Mouse (Mus musculus) neural tube, postnatal 0 days (tissue): Measurements from ENCODE around the gene Mrpl3. TPM values are rescaled to one million over a fixed set of nuclear protein-coding genes. Genes with fewer than 3 reads are reported as not detected.

Experiments
- polyA plus RNA-seq: library from polyadenylated mRNA; unstranded; fragments of >200 nt; fragmentation: Nextera tagmentation; extraction: Ambion mirVana; gene quantifications from 2 replicates; pipeline ENCODE4 v1.2.1, GENCODE M21; 2015

Mrpl3 gene
- 93.1 and 107 TPM in 2 replicates for polyA plus RNA-seq

DNA sequence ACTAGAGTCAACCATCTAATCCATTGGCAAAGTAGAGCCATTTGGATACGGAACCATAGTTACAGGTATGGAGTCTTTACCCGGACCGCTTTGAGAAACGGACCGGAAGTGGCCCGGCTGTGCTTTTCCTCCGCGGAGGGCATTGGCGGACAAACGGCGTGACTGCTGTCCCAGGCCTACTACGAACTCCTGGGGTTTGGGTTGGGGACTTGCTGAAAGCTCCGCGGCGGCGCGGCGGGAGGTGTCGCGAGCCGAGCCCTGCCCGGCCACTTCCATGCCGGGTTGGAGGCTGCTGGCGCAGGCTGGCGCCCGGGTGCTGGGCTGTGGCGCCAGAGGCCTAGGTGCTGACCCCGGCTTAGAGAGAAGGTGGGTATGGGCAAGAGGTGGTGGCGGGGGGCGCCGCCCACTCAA, at the start of gene Mrpl3:
Gene Mrpl3 (plus strand): TSS at position 93 of the 411 bp plus-strand sequence.

Other genes with a start within 250 kb of the Mrpl3 start
- gene Nudt16, start 78.6 kb downstream of the Mrpl3 start, polyA plus RNA-seq: 27.2 and 33.4 TPM in 2 replicates
- gene 1700080E11Rik, start 91.9 kb downstream of the Mrpl3 start, polyA plus RNA-seq: not detected in 2 replicates